8 mouse cellular contexts compared by ENCODE assay signal in the genomic region with DNA sequence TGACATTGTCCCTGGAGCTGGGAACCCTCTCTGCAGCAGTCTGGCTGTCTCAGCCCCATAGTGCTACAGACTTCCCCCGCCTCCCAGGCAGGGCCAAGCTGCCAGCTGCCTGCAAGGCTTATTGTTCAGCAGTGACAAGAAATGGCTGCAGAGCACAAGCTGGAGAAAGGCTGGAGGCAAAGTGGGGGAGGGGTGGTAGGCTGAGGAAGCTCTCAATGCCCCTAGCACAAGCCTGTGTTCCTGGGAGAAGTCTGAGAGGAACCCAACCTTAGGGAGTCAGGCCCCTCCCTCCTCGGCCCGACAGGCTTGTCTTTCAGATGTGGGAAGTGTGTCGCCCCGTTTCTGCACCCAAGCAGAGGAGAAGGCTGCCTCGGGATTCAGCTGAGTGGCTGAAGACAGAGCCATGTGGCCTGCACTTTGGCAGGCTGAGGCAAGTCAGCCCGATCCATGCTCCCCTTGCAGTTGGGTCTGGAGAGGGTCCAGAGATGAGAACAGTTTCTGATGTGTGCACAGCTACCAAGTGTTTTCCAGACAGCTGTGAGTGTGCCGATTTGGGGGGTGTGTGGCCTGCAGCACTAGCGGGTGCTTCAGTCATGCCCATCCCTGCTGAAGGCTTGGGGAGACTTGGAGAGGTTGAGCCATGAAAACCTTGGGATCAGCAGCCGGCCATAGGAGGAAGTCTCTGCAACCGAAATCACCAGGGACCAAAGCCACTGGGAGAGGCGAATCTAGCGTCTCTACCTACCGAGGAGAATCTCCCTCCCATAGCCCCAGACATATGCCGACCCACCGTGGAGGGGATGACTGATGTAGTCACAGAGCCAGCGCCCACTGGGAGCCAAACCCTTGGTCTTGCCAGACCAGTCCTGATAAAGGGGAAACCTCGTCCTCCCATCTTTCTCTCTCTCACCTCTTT.
DNase-seq lines count a peak whose midpoint lies in the region; ATAC-seq and TF ChIP-seq lines count a peak whose summit lies in the region.

No protein-coding gene starts in this region.

- DNase-seq in cerebellum, adult 18-20 months, result peak; percentile 26 to 36
- DNase-seq in cerebellum, adult 8-10 months, result no peak
- DNase-seq in gastrocnemius, postnatal 25 days, result peak; percentile 36
- peak; percentile 57 for DNase-seq in liver, embryonic 11.5 days (ENCODE audit: low spot score)
- DNase-seq in thymus, postnatal 25 days, result peak; percentile 51

- peak overlapping the region; percentile 18 for H3K4me2 ChIP-seq in intestine, postnatal 0 days (replicated peaks; ENCODE audit: low read depth)
- H3K4me2 ChIP-seq in liver, embryonic 11.5 days, result peak overlapping the region; percentile 58
- H3K4me2 ChIP-seq in neural tube, embryonic 12.5 days (replicated peaks), result peak overlapping the region; percentile 51

- no peak overlapping the region for H3K9ac ChIP-seq in intestine, postnatal 0 days (ENCODE audit: low read depth, low read length)
- H3K9ac ChIP-seq in liver, embryonic 11.5 days (ENCODE audit: low read depth, low read length), result peak overlapping the region; percentile 31
- H3K9ac ChIP-seq in neural tube, embryonic 12.5 days, result peak overlapping the region; percentile 38

- WGBS in intestine, postnatal 0 days, result 31% methylated on average over 17 of the region's 18 CpGs
- 15% methylated on average over 18 of the region's 18 CpGs for WGBS in liver, embryonic 11.5 days
- 14% methylated on average over 18 of the region's 18 CpGs for WGBS in neural tube, embryonic 12.5 days

- peaks cover 7% of the 10 kb centered on the region for H3K4me1 ChIP-seq in cortical plate, adult 2 months (ENCODE audit: control insufficient read depth, insufficient read depth, low read length)
- H3K4me1 ChIP-seq in intestine, postnatal 0 days (replicated peaks; ENCODE audit: control insufficient read depth, insufficient read depth, low read length), result no peaks in the 10 kb centered on the region
- H3K4me1 ChIP-seq in liver, embryonic 11.5 days (replicated peaks; ENCODE audit: control insufficient read depth, insufficient read depth, low read length), result peaks cover 27% of the 10 kb centered on the region
- peaks cover 27% of the 10 kb centered on the region for H3K4me1 ChIP-seq in neural tube, embryonic 12.5 days

- no peaks in the 10 kb centered on the region for H3K9me3 ChIP-seq in intestine, postnatal 0 days (ENCODE audit: control insufficient read depth)
- no peaks in the 10 kb centered on the region for H3K9me3 ChIP-seq in liver, embryonic 11.5 days (ENCODE audit: control insufficient read depth, low read length)
- no peaks in the 10 kb centered on the region for H3K9me3 ChIP-seq in neural tube, embryonic 12.5 days

- peak; percentile 35; the same call in 1 of the 2 replicates for ATAC-seq in intestine, postnatal 0 days
- ATAC-seq in liver, embryonic 11.5 days (replicated peaks; ENCODE audit: low FRiP score), result peak; percentile 48; the same call in 1 of the 2 replicates
- peak; percentile 89 for ATAC-seq in neural tube, embryonic 12.5 days (ENCODE audit: low FRiP score, low read depth)

- no peak overlapping the region for H3K27ac ChIP-seq in cortical plate, adult 2 months (ENCODE audit: insufficient read depth, low read length)
- H3K27ac ChIP-seq in intestine, postnatal 0 days (ENCODE audit: low read depth, low read length), result 0 out of 2 replicates have a peak overlapping the region, but pooled peaks have one; percentile 17
- peak overlapping the region; percentile 35; the same call in 1 of the 2 replicates for H3K27ac ChIP-seq in liver, embryonic 11.5 days (ENCODE audit: low read depth, low read length)
- peak overlapping the region; percentile 60 for H3K27ac ChIP-seq in neural tube, embryonic 12.5 days

- no peak for TF ChIP-seq CTCF in cortical plate, adult 2 months (IDR thresholded peaks at IDR 0.05; ENCODE audit: extremely low read depth, insufficient read depth, low read length)
- TF ChIP-seq CTCF in intestine, postnatal 0 days (IDR thresholded peaks at IDR 0.05; ENCODE audit: low read depth), result no peak

- no peak for TF ChIP-seq POLR2A in cortical plate, adult 2 months (IDR thresholded peaks at IDR 0.05; ENCODE audit: extremely low read depth, insufficient read depth, low read length)

- no peaks in the 10 kb centered on the region for H3K27me3 ChIP-seq in intestine, postnatal 0 days (replicated peaks; ENCODE audit: control insufficient read depth, insufficient read depth, low read length)
- H3K27me3 ChIP-seq in liver, embryonic 11.5 days (replicated peaks; ENCODE audit: control insufficient read depth, insufficient read depth, low read length), result no peaks in the 10 kb centered on the region
- H3K27me3 ChIP-seq in neural tube, embryonic 12.5 days (replicated peaks), result no peaks in the 10 kb centered on the region

- 0 out of 2 replicates have a peak, but pooled peaks cover 7% of the 10 kb centered on the region for H3K36me3 ChIP-seq in intestine, postnatal 0 days (ENCODE audit: control insufficient read depth, insufficient read depth)
- no peaks in the 10 kb centered on the region; the same call in 1 of the 2 replicates for H3K36me3 ChIP-seq in liver, embryonic 11.5 days (ENCODE audit: control insufficient read depth, insufficient read depth, low read length)
- H3K36me3 ChIP-seq in neural tube, embryonic 12.5 days, result no peaks in the 10 kb centered on the region

- H3K4me3 ChIP-seq in cortical plate, adult 2 months (ENCODE audit: insufficient read depth, low read length), result 0 out of 2 replicates have a peak overlapping the region, but pooled peaks have one; percentile 0
- H3K4me3 ChIP-seq in intestine, postnatal 0 days (ENCODE audit: low read depth, low read length), result no peak overlapping the region
- H3K4me3 ChIP-seq in liver, embryonic 11.5 days (ENCODE audit: low read depth, low read length), result peak overlapping the region; percentile 24
- 0 out of 2 replicates have a peak overlapping the region, but pooled peaks have one; percentile 9 for H3K4me3 ChIP-seq in neural tube, embryonic 12.5 days

Comparison
In these comparisons a context has a peak if more than half of its experiments do, and no peak if none do; other contexts are left out.
1. ATAC-seq: peak in every context shown above with its lines; median percentile 89 in neural tube, embryonic 12.5 days; 48 in liver, embryonic 11.5 days; 35 in intestine, postnatal 0 days.